Mouse (Mus musculus) gastrocnemius, adult 2 months (tissue): ENCODE measurements at regions not wholly inside any gene's neighbourhood (a gene's known extent, or its start where the extent isn't known, plus 50 kb on each side); places are given as distances from the start of the nearest gene placed in this dataset.
A peak's percentile ranks its signal among the peaks of the same experiment; 100 is the strongest.

Experiments used
- DNase-seq: peaks from one replicate; pipeline ENCODE4 v3.0.0; 2022
- H3K27ac ChIP-seq: fragments of 200-600 bp; 2 replicates; pipeline ENCODE4 v1.8.1; 2022; ENCODE audit warnings: mild to moderate bottlenecking
- H3K4me3 ChIP-seq: fragments of 200-600 bp; 2 replicates; pipeline ENCODE4 v1.8.1; 2022; ENCODE audit warnings: mild to moderate bottlenecking, moderate library complexity
- CTCF ChIP-seq: fragments of 200-600 bp; IDR thresholded peaks from 2 replicates; pipeline ENCODE4 v1.8.1; 2022; ENCODE audit warnings: antibody characterized with exemption, mild to moderate bottlenecking, moderate library complexity
- intact Hi-C: fragments of 180-260 bp; cut with DNase I; formaldehyde crosslinking; loops from one replicate; pipeline ENCODE4 v1.15.1; 2025

DNA sequence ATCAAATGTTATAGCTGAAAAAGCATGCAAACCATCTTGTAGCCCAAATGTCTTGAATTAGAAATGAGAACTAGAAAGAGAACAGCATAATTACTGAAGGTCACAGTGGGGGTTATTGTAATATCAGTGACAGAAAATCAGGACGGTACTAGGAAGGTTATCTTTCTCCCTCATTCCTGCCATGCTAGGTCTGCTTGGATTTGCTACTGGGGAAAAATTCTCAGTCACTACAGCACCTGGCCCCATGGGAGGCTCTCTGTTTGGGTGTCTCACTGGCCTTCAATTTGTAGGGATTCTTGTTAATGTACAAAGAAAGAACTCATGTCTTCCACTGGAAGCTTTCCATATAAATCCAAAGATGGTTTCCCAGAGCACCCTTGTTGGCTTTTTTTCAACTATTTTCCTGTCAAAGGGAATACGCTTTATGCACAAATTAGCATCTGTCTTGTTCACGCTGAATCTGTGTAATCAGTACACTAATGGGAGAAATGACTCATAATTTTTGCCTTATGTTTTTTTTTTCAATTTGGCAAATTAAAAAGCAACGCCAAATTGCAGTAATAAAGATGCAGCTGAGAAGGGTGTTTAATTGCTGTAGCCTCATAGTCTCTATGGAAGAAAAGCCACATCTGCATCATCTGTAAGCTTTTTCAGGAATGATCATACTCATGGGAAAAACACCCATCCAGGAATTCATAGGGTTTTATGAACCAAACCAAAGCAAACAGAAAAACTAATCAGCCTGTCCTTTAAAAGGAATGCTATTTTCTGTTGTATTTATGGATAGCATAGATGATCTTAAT, 290.2 kb upstream of the Arhgef26 start:
- no peak for TF ChIP-seq CTCF
- no peak overlapping the region for H3K4me3 ChIP-seq
- intact Hi-C loops: no loop called here
- H3K27ac ChIP-seq: no peak overlapping the region
- DNase-seq: no peak

DNA sequence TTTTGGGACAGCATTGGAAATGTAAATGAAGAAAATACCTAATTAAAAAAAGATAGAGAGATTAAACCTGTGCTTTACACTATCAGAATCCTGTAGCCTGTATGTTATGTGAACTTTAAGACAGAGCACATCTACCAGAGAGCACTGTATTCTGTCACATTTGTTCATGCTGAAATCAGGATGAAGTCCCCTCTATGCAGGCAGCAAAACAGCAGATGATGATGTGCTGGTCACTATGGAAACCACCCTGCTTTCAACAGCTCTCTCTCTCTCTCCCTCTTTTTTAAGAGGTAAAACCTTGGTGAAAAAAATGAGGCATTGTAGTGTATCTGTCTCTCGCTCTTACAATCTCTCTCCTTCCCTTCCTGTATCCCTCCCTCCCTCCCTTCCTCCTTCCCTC, 283.9 kb upstream of the Arhgef26 start:
- intact Hi-C loops: no loop called here
- TF ChIP-seq CTCF: no peak
- no peak overlapping the region for H3K27ac ChIP-seq
- no peak for DNase-seq
- no peak overlapping the region for H3K4me3 ChIP-seq

DNA sequence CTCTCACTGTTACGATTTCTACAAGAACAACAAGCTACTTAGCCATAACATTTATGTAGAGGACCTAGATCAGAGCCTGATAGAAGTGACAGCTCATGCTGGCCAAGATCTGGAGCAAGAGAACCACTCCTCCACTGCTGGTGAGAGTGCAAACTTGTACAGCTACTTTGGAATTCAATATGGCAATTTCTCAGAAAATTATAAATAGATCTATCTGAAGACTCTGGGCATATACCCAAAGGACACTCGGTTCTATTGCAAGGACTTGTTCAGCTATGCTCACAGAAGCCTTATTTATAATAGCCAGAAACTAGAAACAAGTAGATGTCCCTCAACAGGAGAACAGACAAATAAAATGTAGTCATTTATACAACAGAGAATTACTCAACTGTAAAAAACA, 259.6 kb upstream of the Arhgef26 start:
- intact Hi-C loops: no loop called here
- TF ChIP-seq CTCF: no peak
- no peak overlapping the region for H3K4me3 ChIP-seq
- peak; percentile 21 for DNase-seq
- H3K27ac ChIP-seq: peak overlapping the region; percentile 85

DNA sequence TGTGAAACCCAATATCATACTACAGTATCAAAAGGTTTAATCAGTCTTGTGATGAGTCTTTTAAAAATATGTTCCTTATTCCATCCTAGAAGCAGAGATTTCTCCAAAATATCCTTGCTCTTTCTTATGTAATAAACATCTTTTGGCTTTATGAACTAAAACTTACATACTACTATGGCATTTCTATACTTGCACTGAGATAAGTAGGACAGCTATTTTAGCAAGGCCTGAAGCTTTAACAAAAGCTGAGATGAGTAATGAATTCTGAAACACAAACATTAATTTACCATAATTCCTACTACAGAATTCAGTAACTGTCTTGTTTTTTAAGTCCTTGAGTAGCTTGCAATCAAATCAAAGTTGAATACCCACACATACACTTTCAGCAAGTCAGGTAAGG, 252.6 kb upstream of the Arhgef26 start:
- H3K27ac ChIP-seq: no peak overlapping the region
- DNase-seq: no peak

DNA sequence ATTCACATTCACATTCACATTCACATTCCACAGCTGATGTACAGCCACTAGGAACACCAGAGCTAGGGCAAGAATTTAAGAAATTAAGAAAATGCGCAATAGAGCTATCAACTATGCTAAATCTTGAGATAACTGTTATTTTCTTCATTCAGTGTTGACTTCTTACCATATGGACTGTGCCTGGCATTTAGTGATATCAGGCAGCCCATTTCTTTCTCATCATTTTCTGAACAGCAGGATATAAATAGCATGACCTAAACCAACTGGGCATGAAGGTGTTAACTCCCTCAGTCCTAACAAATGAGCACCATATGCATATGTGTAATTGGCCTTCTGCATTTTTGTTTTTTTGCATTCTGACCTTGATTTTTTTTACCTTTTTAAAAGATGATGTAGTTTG, 250.9 kb upstream of the Arhgef26 start:
- no peak overlapping the region for H3K4me3 ChIP-seq
- DNase-seq: no peak
- TF ChIP-seq CTCF: no peak
- intact Hi-C loops: no loop called here
- no peak overlapping the region for H3K27ac ChIP-seq

More for the DNA sequence above, 252.6 kb upstream of the Arhgef26 start:
- TF ChIP-seq CTCF: no peak
- H3K4me3 ChIP-seq: no peak overlapping the region
- intact Hi-C loops: no loop called here

DNA sequence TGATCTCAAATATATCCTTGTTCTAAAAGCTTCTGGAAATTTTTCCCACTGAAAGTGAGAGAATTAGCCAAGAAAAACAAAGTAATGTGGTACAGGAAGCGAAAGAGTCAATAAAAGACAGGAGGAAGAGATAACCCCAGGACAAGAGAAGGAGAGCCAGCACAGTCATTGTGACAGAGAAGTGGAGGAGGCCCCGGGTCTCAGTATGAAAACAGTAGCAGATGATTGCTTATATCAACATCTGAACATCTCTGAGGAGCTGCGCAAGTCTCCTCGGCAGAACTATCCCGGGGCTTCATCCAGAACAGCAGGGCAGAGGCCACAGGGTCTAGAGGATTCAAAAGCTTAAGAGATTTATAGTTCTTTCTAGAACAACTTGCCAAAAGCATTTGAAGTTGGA, 235.0 kb upstream of the Arhgef26 start:
- TF ChIP-seq CTCF: no peak
- Histone ChIP-seq H3K27ac (no peak overlapping the region), H3K4me3 (no peak overlapping the region)
- intact Hi-C loops: no loop called here
- DNase-seq: no peak

DNA sequence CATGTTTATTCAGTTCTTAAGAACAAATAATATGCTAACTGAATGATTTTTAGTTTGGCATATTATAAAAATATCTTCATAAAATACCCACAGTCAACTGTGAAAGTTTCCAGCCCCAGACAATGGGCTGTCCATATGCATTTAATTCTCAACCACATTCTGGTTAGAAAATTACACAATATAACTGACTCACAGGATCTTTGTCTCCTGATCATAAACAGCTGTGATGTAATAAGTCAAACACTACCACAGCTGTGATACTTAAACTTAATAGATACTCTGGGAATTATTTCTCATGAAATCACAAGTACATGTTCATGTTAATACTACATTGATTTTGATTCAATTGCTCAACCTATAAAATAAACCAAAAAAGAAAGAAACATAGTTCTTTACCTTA, 234.3 kb upstream of the Arhgef26 start:
- no peak for DNase-seq
- Histone ChIP-seq H3K27ac (no peak overlapping the region), H3K4me3 (no peak overlapping the region)
- TF ChIP-seq CTCF: no peak
- intact Hi-C loops: no loop called here

DNA sequence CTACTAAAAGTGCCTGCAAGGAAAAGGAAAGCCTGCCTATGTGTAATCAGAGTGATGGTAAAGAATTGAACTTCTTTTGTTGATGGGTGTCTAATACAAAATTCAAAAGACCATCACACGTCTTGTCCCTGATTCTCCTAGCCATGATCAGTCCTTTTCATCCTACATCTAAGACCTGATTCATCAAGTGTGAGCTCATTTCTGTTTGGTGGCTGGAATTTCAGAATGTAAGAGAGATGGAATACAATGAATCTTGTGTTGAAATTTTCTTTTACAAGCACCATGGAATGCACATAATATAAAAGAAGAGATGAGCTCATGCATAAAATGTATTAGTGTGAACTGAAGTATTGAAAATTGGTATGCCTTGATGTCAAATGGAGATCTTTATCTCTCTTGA, 233.6 kb upstream of the Arhgef26 start:
- no peak for TF ChIP-seq CTCF
- intact Hi-C loops: no loop called here
- Histone ChIP-seq H3K4me3 (no peak overlapping the region), H3K27ac (no peak overlapping the region)
- DNase-seq: no peak

DNA sequence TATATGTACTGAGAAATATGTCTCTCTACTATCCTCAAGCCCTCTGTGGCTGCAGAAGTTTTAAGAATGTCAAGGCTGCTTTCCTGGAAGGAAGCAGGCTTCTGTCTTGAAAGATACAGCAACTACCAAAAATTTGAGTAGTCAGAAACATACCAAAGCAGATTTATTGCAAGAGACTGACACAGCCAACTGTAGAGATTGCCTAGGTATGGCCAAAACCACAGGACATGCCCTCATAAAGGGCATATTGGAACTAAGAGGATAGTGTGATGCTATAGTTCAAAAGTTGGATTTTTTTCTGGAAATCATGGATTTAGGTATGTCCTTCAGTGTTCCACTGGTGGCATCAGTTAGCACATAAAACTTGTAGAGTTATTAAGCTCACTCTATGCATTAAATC, 230.8 kb upstream of the Arhgef26 start:
- Histone ChIP-seq H3K4me3 (no peak overlapping the region), H3K27ac (no peak overlapping the region)
- no peak for TF ChIP-seq CTCF
- no peak for DNase-seq
- intact Hi-C loops: no loop called here
